Mouse (Mus musculus) urinary bladder, postnatal 36 days (tissue): ENCODE results near the gene Myo5a.
A peak's percentile ranks its signal among the peaks of the same experiment; 100 is the strongest.

Experiments used
- DNase-seq, 2 experiments: peaks; one replicate each; pipeline ENCODE4 v3.0.0; 2022; ENCODE audit warnings: low spot score in 2 of 2, mixed read lengths in 1 of 2

The Myo5a gene

DNA sequence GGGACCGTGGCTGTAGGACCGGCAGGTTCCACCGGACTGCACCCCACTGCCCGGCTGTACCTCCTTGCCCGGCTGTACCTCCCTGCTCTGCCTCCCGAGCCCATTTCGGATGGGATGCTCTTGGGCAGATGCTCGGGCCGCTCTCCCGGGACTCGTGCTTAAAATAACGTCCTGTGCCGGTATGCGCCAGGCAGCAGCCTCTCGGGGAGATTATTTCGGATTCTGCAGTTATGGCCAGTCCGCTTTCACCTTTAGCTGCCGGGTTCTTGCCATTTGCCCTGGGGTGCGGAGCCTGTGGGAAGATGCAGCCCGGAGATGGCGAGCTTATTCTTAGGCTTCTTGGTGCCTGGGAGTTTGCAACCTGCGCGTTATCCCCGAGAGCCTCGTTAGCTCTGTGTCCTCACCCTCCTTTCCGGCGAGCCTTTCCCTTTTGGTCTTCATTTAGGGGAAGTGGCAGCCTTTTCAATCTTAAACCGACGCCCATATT lies 934 bp downstream of the Myo5a start:
- DNase-seq, result peak in 1 of 2 experiments; percentile 31

DNA sequence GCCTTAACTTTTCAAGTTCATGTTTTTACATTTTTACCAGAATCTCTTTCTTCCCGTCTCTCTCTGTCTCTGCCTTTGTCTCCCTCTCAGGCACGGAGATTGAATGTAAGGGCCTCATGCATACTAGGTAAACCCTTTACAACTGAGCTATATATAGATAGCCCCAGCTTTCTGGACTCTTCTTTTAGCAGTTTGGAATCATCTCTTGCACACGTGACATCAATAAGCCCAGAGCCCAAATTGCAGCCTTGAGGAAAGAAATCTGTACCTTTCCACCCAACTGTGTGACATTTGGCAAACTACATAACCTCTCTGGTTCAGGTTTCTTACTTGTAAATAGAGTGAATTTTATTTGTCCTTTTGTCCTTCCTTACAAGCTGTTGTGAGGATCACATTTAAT lies 1.5 kb downstream of the Myo5a start:
- no peak for DNase-seq

DNA sequence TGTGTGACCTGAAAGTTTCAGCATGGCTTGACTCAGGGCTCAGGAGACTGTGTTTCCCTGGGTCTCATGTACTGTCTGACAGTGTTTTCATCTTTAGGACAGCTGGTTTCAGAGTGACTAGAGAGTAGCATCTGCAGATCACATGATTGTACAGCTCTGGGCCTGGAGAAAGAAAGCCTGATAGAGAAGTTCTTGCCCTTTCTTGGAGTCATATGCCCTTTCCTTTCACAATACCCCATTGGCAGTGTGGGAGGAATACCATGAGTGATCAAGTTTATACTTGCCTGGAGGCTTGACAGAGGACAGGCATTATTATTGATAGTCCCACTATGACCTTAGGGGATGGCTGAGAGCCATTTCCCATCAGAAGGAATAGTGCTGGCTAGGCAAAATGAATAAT lies 6.4 kb downstream of the Myo5a start:
- DNase-seq, result no peak

DNA sequence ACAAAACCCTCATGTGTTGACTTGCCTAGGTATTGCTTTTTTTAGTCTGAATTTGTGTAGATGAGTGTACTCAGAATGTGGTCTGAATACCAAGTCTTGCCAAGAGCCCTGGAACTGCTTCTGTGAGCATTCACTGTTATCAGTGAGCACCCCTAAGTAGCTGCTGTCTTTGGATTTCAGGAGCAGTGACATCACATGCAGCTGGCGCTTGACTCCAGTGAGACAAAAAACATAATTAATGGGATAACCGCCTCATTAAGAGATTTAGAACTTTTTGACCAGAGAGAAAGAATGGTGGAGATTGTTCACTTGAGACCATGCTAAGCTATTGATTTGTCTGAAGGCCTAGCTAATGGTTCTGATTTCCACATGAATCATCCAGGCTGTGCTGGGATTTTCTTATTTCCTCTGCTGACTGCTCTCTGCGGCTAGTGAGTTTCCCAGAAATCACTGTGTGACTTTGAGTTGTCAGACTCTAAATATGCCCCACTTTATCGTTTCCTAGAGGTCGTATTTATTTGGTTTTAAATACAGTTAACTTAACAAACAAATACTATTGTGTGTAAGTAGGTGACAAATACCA lies 14.5 kb downstream of the Myo5a start:
- DNase-seq, result no peak

GRCm38 (mm10) chr9:75087823-75088222 lies 17.0 kb downstream of the Myo5a start:
- no peak for DNase-seq

DNA sequence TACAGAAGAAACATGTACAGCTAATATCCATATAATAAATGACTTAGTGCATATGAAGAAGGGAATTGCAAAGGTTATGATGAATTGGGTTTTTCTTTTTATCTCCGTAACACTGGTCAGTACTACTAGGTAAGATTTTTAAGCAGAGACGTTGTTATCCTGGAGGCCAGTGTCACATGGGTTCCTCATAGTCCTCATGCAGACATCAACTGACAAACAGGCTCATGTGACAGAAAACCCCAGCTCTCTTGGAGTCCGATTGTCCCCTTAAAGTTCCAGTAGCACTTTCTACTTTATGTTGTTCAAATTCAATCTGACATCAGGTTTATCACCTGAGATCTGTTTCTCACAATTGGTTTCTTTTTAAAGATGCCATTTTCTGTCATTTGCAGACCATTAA lies 18.5 kb downstream of the Myo5a start:
- DNase-seq, result no peak

DNA sequence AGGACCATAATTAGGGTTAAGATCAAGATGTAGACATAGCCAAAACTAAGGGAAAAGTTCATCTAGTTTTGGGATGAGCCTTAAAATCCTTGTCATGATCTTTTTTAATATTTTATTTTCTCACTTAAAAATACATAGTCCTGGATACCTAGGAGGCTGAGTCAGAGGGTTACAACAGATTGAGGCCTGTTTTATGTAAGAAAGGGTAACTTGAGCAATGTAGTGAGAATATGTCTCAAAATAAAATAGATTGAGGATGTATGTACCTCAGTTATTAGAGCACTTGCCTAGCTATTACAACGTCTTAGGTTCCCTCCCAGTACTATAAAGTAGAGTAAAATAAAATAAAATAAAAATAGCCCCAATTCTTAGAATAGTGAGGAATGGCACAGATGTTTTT lies 21.3 kb downstream of the Myo5a start:
- no peak for DNase-seq

GRCm38 (mm10) chr9:75094762-75095161 lies 23.9 kb downstream of the Myo5a start:
- DNase-seq, result no peak

DNA sequence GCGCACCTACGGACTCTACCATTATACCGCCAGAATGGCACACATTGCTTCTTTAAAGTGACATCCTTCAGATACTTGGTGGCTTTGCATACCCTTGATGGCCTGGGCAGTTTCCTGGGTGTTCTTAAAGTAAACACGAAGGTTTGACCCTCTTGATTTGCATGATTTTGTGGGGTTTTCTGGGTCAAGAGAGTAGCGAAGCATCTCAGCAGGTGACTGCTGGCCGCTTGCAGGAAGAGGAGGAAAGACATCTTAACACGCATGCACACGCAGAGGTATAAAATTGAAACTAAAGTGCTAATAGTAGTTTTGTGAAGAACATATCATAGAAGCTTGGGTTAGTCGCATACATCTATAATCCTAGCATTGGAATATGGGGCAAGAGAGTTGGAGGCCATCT lies 28.1 kb downstream of the Myo5a start:
- no peak for DNase-seq

DNA sequence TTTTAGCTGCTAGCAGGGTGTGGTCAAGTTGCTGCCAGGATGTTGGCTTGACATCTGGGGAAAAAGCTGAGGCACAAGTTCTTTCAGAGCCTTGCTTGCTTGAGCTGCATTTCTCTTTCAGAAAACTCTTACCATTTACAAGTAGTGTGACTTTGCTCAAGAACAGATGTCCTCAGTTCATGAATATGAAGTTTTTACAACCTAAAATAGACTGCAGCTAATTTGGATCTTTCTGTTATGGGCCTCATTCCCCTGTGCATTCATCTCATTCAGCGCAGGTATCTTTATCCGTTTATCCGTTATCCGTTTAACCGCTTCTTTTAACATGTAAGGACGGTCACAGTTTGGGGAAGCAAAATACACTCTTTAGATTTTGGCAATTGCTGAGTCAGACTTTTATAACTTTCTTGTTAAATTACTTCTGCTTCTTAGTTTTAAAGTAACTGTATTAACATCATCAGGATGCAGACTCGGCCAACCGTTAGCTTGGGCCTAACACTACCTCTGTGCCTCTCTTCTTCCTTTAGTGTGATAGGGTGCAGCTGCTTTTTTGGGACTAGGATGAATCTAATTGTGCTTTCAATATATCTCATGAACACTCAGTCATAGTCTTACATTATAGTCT lies 29.5 kb downstream of the Myo5a start:
- no peak for DNase-seq

DNA sequence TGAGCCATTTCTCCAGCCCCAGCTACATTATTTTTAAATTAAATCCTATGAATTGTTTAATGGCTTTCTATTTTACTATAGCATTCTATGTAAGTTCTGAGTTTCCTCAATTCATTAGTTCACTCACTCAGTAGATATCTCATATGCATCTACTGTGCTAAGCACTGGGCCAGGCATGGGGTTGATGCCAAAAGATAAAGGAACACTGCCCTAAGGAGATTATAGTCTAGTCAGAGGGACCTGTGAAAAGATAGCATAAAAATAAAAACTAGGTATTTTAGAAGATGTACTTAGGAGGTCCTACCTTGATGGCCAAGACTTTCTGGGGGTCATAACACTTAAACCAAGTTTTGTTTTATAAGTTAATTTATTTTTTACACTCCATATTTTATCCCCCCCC lies 31.3 kb downstream of the Myo5a start:
- no peak for DNase-seq

DNA sequence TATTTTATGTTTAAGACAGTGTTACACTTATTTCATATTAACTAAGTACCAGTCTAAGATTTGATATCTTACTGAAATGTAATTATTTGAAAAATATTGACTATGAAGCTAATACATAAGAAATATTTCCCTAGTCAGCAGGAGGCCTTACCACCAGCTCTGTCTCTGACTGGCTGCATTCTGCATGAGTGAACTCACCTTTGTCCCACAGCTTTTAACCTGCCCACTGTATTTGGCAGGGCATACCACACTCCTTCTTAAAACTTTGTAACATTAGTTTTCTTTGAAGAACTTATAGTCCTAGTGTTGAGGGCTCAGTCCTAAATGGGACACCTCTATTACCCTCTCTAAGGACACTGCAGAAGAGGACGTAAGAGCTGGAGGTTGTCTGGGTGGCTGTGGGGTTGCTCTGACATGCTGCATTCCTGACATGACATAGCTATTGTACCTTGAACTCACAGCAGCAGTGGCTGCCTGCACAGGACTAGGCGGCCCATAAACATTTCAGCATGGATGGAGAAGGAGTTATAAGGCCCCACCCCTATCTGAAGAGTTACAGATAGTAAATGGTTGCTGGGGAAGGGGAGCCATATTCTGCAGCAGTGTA lies 45.9 kb downstream of the Myo5a start:
- no peak for DNase-seq

GRCm38 (mm10) chr9:75121126-75121525 lies 50.3 kb downstream of the Myo5a start:
- DNase-seq, result no peak

- peak in 1 of 2 experiments; percentile 9 for DNase-seq
Observed at GRCm38 (mm10) chr9:75124201-75124721, 53.4 kb downstream of the Myo5a start.

DNA sequence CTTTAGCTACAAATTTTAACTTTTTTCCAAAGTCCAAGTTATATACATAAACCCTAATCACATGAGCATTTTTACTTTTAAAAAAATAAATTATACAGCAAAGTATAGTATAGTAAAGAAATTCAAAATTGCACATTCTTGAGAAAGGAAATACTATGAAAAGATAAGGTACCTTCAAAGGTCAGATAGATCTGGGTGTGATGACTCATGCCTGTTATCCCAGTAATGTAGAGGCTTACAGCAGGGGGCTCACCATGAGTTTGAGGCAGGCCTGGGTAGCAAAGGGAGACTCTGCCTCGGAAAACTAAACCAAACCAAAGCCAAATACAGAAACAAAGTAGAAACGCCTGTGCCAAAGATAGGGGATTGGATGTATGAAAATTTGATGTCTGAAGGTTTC lies 59.7 kb downstream of the Myo5a start:
- DNase-seq, result no peak

GRCm38 (mm10) chr9:75146911-75147310 lies 76.1 kb downstream of the Myo5a start:
- DNase-seq, result no peak

GRCm38 (mm10) chr9:75160525-75160924 lies 89.7 kb downstream of the Myo5a start:
- DNase-seq, result no peak

DNA sequence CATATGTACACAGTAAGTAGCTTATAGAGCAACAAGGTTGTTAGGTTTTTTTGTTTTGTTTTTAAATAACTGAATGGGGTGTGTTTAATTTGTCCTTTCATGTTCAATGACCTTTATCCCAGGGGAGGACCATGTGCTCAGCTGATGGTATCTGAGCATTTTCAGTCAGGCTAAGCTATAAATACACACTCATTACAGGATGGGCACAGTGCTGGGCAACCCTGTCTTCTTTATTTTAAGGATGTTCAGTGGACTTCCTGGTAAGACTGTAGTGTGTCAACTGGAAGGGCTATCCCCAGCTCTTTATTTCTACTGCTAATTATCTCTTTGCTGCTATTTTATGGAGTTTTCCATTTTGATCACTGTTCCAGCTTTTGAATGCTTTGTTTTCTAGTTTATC lies 92.8 kb downstream of the Myo5a start:
- no peak for DNase-seq

GRCm38 (mm10) chr9:75171721-75172120 lies 100.9 kb downstream of the Myo5a start:
- no peak for DNase-seq

- DNase-seq, result no peak
Observed at GRCm38 (mm10) chr9:75187646-75188260, 116.9 kb downstream of the Myo5a start.

GRCm38 (mm10) chr9:75193858-75194257 lies 123.0 kb downstream of the Myo5a start:
- DNase-seq, result no peak

- DNase-seq, result peak in 1 of 2 experiments; percentile 26
Observed at GRCm38 (mm10) chr9:75196335-75196734, 125.5 kb downstream of the Myo5a start.

DNA sequence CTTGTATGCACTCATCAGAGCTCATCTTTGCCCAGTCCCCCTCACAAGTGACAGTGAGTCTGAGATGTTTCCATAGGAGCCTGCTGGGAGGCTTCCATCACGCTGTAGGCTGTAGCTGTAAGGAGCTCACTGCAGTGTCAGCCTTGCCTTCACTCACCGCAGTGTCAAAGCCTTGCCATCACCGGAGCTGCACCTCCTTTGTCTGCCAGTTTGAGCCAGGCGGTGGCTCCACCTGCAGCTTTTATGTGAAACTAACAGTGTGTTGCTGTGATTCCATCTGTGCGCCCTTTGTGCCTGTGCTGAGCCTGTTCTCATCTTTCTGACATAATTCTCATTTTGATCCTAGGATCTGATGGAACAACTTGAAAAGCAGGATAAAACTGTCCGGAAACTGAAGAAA lies 126.5 kb downstream of the Myo5a start:
- DNase-seq, result peak in 1 of 2 experiments; percentile 31
